Mouse (Mus musculus) ES-E14 (cell line): ENCODE data around the gene Rad54l2.

Experiments used
- CHD2 ChIP-seq: IDR thresholded peaks from 2 replicates; pipeline ENCODE4 v1.6.1; 2014; ENCODE audit warnings: mild to moderate bottlenecking, low read depth, low read length, inconsistent platforms
- HCFC1 ChIP-seq: IDR thresholded peaks from 2 replicates; pipeline ENCODE4 v1.6.1; 2012; ENCODE audit warnings: low read length, inconsistent platforms, borderline replicate concordance; ENCODE audit not compliant: insufficient read depth
- MAFK ChIP-seq: IDR thresholded peaks from 2 replicates; pipeline ENCODE4 v1.6.1; 2014; ENCODE audit warnings: mild to moderate bottlenecking, low read depth, low read length, inconsistent platforms; ENCODE audit not compliant: insufficient read depth
- ZC3H11A ChIP-seq: IDR thresholded peaks from 2 replicates; pipeline ENCODE4 v1.6.1; 2012; ENCODE audit warnings: low read depth, mild to moderate bottlenecking, inconsistent platforms, low read length, borderline replicate concordance
- ZNF384 ChIP-seq: IDR thresholded peaks from 2 replicates; pipeline ENCODE4 v1.6.1; 2012; ENCODE audit warnings: low read depth, low read length, inconsistent platforms

DNA sequence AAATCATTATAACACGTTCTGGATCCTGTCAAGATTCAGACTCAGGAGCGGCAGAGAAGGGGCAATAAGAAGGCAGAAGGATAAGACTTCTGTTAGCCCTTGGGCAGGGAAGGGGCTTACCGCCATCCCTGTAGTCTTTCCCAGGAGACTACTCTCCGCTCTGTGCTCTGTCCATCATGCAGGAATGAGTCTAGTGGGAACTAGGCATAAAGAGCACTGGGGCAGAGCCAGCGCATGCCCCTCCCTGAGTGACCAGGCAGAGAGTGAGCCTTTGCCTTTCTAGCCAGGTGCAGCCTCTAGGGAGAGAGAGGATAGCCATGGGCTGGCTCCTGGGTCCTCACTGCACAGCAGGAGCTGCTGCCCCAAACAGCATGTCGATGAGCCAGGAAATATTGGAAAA, 124.1 kb downstream of the Rad54l2 start:
- TF ChIP-seq MAFK (no peak), ZNF384 (no peak), HCFC1 (no peak), CHD2 (no peak), ZC3H11A (no peak)
